Mouse (Mus musculus) spleen, adult 18-20 months (tissue): ENCODE results near the gene Ncbp1.
A peak's percentile ranks its signal among the peaks of the same experiment; 100 is the strongest.

ENCODE experiments used
- DNase-seq, 2 experiments: peaks; one replicate each; pipeline ENCODE4 v3.0.0; 2022; ENCODE audit warnings: mixed read lengths in 2 of 2

The Ncbp1 gene

DNA sequence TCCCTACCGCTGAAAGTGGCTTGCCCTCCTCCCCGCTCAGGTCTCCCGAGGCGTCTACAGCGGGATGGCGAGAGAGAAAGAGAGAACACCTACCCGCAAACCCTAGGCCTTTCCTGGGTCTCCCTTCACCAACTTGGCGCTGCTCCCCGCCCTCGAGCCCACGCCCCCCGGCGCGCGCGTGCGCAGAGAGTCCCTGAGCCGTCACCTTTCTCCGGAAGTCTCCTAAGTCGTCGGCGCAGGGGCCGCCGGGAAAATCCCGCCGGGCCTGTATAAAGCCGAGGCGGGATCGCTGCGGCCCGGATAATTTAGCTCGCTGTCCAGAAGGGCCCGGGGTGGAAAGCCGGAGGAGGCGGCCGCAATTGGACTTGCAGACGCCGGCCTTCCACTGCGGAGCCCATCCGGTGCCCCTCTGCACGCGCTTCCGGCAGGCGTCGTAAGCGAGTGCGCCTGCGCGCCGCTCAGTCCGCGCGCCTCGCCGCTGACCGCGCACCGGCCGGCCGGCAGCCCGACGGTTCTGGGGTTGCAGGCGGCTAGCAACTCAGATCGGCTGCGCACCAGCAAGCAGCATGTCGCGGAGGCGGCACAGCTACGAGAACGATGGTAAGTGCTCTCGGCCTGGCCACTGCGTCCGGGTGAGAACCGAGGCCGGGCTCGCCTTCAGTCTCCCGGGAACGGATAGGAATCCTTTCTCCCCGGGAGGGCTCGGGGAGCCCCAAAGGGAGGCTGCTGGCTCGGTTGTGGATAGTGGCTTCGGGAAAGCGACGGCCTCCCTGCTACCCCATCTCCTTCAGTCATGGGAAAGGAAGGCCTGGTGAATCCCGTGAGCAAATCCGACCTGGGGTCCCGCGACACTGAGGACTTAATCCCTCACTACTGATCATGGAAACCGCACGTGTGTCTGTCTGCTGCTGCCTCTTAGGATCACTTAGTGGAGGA lies at the start of gene Ncbp1, which contains the start of gene Tstd2:
TSS of gene Ncbp1 (plus strand) at position 327 of the 936 bp plus-strand sequence.
TSS of gene Tstd2 (minus strand) at position 408 of the 936 bp plus-strand sequence.
- peak; percentile 84 to 92 for DNase-seq

DNA sequence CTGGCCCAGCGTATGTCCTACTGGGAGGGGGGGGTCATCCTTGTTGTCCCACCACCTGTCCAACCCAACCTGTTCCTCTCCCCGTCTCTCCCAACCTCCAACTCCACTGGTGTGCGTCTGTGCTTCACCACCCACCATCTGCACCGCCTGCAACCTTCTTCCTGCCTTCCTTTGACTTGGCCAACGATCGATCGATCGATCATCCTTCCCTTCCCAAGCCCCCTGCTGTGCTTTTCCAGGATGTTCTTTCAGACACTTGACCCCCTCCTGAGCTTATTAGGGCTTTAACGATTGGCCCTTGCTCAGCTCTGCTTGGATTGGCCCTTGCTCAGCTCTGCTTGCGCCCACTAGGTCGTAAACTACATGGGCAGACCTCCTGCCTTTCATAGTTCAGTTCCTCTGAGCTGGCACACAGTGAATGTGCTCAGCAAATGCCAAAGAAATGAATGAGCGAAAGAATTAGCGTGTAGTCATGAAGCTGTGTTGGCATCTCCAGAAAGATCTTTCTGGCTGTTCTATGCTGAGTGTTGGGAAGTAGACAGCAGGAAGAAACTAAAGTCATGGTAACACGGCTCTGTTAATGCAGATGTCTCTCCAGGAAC lies 48.8 kb upstream of the Ncbp1 start:
- DNase-seq, result no peak

DNA sequence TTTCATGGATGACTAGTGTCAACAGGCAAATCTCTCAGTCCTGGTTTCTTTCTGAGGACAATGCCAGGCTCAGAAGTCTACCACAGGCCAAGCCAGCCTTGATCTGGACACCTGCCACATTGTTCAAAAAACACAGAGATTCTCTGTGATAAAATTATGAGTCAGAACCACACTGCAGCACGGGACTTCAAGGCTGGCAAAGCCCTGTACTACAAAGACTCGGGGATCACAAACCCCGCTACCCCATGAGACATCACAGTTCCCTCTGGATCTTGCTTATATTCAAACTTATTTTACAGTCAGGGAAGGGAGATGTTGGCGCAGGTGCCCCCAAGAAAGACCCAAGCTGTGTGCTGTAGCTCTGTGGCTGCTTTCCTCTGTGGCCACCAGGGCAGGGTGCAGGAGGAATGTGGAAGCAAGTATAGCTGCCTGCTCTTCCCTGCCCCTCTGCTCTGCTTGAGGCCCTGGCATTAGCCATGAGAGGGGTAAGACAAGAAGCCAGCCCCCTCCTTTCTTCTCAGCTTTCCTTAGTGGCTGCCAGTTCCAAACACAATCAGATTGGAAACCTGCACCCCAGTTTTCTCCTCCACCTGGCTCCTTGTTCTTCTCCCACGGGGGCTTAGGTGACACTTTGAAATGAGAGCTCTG lies 45.9 kb upstream of the Ncbp1 start:
- no peak for DNase-seq

DNA sequence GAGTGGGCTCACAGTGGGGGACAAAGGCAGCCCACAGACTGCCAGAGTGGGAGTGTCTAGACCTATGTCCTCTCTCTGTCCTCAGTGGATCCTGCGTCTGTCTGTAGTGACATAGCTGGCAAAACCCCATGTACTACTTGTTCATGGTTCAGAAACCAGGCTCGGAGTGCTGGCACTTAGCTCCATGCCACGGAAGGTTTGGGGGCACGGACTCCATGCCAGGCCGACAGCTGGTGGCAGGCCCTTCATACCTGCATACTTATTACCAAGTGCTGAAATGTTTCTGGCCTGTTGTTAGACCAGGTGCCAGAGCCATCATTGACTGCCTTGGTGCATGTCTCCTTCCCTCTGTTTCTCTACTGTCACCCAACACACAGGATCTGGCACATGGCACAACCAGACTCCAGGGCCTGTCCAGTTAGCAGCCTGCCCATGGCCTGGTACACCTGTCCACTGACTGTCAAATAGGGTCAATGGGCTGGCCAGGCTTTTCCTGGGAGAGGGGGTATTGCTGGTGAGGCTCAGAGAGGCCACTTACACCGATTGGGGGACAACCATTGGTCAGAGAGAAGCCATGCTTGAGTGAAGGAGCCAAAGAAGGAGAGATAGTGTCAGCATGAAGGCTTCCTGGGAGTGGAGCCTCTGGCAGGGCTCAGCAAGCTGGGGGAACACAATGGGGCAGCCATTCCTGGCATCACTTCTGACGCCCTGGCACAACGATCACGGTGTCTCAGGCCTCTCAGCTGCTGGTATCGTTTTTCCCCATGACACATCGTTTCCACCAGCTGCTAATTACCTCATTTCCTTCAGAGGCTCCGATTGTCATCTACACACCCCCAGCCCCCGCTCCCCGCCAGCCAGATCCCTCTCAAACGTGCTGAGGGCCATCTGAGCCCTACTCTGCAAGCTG lies 43.2 kb upstream of the Ncbp1 start:
- DNase-seq, result no peak

DNA sequence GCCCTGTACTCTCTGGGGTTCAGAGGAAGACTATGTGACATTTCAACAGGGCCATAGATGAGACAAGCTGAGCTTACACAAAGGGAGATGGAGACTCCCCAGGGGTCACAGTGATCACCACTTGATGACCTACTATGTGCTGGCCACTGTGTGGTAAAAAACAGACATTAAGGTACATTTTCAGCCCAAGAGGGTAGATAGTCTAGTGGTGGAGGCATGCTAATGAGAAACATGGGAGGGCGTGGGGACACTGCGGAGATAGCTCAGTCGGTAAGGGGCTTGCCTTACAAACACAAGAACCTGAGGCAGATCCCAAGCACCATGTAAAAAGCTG lies 42.6 kb upstream of the Ncbp1 start:
- DNase-seq, result no peak

DNA sequence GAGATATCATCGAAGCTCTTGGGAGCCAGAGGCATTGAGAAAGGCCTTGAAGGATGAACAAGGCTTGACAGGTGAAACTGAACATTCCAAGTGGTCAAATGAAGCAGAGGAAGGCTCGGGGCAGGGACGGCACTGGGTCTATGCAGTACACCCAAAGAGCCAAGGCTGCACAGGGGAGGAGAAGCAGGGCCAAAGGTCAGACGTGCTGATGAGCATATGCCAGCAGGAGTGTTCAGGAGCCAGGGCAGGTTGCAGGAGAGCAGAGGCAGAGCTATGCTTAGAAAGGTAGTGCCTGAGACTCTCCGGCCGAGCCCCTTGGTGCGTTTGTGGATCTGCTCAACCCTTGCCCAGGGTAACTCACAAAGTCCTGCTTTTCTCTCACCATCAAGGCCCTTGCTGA lies 41.9 kb upstream of the Ncbp1 start:
- no peak for DNase-seq

DNA sequence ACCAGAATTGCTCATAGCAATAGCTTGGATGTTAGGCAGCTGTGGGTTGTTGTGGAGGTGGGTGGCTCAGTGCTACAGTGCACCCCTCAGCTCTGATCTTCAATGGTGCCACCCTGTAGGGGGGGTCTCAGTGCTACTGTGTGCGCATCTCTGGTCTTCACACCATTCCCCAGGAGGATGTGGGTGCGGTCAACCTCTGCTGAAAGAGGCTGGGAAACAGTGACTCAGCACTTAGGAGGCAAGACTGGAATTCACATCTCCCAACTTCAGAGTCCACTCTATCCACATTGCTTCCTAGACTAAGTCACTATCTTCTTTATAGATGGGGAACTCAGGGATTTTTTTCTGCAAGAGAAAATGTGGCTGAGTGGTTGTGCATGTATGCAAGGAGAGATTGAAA lies 40.8 kb upstream of the Ncbp1 start:
- no peak for DNase-seq

DNA sequence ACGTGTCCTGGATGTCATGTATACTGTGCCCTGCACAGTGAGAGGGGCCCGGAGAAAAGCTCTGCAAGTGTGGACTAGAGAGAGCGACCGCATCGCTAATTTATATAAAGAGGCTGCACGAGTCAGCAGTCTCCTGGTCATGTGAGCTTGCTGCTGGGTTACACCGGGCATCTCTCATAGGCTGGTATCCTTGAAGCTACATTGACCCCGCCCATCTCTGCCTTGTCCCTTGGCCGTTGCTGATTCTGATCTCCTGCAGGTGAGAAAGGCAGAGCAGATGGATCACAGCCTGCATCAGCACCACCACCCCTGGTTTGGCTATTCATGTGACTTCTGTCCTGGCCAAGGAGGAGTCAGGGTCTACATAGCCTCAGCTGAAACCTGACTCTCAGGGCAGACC lies 39.3 kb upstream of the Ncbp1 start:
- DNase-seq, result no peak

DNA sequence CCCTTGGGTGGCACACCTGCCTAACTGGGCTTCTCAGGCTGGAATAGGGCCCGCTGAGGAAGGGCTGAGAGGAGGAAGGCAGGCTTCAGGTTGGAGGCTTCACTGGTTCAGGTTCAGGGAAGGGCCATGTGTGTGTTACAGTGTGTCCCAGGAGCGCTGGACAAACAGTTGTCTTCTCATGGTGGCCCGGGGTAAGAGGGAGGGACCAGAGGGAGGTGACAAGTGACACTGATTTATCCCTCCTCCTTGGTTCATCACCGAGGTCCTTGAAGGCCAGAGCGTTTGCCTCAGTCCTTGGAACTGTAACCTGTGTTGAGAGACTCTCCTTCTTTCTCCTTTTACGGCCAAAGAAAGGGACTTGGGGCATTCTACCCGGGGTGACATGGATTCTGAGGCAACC lies 37.9 kb upstream of the Ncbp1 start:
- DNase-seq, result no peak

DNA sequence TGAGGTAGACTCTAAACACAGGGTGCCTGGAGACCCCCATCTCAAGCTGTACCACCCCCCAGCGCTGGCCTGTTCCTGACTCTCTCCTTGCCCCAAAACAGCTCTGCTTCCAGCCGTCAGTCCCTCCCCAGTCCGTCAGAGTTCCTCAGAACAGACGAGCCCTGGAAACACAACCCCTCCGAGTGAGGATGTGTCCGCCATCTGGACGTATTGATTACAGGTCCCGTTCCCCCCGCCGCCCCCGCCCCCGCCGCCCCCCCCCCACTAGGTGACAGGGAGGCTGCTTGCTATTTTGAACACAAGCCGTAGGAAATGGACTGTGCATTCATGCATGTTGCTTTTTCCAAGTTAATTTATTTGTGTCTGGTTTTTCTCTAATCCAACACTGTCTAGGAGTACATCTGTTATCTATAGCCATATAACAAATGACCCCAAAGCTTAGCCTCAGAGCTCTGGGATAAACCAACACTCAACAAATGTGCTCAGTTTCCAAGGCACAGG lies 37.2 kb upstream of the Ncbp1 start:
- no peak for DNase-seq

DNA sequence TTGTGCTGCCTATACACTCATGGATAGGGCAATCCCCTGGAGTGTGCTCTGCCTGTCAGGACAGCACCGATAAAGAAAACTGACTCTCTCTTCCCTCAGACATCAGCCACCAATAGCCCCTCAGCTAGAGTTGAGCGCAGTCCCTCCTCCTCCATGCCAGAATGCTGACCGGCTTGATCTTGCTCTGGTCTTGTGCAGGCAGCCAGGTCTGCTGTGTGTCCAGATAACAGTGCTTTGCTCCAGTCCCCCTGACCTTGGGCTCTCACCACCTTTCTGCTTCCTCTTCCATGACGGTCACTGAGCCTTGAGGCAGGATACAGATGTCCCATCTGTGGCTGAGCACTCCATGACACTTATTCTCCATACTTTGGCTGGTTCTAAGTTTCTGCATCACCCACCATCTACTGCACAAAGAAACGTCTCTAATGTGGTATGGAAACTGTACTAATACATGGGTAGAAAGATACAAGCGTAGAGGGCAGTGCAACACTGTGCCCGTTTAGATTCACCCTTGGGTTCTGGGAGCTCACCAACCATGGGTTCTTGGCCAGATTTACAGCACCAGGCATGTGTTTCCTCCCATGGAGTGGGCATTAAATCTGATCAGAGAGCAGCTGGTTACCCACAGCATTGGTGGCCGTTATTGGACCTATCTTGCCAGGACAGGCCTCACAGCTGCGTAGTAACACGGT lies 36.2 kb upstream of the Ncbp1 start:
- DNase-seq, result no peak

DNA sequence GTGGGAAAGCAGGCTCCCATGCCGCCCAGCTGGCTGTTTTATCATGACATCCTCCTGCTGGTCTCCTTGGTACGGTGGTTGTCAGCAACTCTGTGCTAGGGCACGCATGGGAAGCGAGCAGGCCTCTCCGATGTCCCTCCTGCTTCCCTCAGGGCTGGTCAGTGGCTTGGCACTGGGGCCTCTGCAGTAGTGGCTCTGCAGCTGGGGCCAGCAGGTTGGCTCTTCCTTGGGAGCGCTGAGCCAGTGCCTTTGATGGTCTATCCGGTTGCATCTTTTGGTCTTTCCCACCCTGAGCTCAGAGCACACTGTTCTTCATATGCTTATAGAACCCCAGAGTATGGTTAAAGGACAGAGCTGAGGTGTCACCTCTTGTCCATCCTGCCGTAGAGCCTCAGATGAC lies 28.3 kb upstream of the Ncbp1 start:
- no peak for DNase-seq

DNA sequence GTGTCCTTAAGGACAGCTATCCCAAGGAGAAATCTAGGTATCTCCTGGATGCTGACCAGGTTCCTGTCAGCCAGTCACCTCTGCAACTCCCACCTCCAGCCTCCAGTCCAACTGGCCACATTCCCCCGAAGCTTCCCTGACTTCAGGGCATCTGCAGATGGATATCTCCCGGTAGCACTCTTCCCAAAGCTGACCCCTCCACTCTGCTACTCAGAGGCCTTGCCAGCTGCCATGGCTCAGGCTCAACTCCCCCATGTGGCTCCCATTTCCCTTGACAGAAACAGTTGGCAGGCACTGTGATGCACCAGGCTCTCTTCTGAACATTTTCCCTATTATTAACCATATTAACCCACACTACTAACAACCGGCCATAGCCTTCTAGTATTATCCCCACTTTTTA lies 27.1 kb upstream of the Ncbp1 start:
- DNase-seq, result no peak

DNA sequence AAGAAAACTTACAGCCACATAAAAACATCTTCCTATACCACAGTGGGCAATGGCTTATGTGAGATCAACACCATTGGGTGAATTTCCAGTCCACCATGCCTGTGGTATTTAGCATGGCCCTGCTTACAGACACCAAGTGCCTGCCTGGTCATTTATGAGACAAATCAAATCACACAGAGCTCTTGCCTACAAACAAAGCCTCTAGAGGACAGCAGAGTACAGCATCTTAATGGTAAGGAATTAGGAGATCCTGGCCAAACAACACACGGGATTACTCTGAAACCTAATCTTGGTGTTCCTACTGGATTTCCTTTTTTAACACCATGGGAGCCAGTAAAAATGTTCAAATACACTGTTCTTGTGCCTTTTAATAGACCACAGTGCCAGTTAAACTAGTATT lies 23.1 kb upstream of the Ncbp1 start:
- no peak for DNase-seq

DNA sequence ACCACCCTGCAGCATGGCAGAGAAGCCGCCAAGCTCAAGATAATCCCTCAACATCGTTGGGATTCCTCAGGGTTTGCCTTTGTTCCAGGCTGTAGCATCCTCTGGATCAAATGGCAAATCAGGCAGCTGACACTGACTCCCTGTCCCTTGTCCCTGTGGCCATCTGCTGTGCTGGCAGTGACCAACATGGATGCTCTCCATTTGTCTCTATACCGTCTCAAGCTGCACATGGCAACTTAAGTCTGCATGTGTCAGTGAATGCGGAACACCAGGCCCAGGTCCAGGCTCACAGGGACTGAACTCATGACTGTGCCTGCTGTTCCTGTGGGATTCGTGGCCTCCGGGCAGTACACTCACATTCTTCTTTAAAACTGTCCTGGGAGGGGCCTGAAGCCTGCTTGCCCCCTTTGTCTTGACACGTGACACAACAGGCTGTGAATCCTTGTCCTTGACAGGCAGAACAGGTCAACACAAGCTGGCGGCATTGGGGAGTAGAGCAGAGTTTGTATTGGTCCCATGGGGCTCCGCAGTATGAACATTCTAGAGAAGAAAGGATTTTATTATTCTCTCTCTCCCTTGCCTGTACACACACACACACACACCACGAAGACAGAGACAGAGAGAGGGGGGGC lies 21.8 kb upstream of the Ncbp1 start:
- no peak for DNase-seq

DNA sequence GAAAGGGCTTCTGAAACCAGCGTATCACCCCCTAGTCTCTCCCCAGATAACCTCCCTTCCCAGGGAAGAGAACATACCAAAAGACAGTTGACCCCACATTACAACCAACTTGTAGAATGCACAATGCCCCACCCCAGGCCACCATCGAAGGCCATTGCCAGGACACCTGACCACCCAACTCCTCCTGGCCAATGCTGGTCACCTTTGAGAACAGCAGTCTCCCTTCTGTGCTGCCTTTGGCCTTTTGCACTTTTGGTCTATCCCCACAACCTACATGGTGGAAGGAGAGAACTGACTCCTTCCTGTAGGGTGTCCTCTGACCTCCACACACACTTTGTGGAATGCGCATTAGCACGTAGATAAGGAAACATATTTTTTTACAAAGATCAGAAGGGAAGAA lies 20.9 kb upstream of the Ncbp1 start:
- DNase-seq, result no peak

DNA sequence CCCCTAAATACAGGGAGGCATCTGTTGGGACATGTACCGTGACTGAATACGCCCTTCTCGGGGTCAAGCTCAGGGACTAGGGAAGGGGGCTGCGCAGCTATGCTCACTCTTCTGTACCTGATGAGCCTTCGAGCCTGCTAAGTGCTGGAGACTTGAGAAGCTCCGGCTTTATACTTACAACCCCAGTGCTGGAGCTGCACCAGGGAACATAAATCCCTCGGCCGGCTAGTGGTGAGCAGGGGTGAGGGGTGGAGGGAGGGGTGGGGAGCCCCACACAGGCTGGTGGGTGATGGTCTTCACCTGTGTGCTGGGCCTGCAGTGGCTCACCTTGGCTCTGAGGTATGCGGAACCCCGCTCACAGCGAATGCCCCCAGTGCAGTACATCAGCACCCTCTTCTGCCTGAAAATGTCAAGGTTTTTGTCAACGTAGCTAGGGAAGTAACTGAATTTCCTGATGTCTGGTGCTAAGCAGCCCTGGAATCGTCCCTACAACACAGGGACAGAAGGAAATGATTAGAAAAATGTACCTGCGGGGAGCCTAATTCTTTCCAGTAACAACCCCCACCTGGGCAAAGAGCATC lies 18.8 kb upstream of the Ncbp1 start:
- DNase-seq, result no peak

DNA sequence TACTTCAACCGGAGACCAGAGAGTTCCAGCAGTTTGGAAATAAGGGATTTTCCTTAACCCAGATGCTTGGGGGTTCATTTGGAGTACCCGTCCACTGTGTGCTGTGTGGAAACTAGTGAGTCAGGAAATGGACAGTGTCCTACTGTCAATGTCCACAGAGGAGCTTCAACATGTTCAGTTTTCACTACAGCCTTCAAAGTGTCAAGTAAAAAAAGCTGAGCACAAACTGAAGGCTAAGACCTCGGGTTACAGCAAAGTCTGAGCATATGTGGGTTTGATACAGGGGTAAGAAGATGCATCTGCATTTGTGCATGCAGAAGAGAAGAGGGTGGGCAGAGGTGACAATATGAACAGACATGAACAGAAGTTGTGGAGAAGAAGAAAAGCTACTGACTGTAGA lies 17.6 kb upstream of the Ncbp1 start:
- DNase-seq, result no peak

DNA sequence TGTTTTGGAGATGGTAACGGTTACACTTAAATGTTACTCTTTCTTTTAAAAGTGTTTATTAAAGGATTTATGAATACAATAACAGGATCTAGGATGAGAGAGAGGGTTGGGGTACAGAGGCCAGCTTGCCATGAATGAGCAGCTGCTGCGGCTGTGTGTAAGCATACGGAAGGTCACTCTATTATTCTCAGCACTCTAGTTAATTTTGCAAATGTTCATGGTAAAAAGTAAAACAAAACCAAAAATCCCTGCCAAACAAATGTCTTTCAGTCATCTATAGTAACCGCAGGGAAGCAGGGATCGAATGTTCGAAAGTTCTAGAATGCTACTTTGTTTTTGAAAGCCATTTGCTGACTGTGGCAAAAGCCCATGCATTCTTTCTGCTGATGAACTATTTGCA lies 15.1 kb upstream of the Ncbp1 start:
- DNase-seq, result no peak

DNA sequence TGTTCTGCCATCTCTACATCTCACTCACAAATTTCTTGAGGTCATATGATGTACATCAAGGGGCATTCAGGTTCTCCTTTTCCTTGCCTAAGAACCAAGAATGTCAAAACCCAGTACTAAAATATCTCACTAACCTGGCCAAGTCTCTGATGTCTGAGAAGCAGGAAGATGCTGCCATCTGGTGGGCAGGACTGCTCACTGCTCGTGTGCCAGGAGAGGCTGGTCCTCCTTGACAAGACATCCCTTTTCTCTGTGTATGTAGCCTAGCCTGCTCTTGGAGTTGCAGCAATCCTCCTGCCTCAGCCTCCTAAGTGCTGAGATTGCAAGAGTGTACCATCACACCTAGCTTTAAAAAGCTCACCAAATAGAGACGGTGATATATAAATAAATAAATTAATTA lies 11.9 kb upstream of the Ncbp1 start:
- peak; percentile 18 to 61 for DNase-seq

DNA sequence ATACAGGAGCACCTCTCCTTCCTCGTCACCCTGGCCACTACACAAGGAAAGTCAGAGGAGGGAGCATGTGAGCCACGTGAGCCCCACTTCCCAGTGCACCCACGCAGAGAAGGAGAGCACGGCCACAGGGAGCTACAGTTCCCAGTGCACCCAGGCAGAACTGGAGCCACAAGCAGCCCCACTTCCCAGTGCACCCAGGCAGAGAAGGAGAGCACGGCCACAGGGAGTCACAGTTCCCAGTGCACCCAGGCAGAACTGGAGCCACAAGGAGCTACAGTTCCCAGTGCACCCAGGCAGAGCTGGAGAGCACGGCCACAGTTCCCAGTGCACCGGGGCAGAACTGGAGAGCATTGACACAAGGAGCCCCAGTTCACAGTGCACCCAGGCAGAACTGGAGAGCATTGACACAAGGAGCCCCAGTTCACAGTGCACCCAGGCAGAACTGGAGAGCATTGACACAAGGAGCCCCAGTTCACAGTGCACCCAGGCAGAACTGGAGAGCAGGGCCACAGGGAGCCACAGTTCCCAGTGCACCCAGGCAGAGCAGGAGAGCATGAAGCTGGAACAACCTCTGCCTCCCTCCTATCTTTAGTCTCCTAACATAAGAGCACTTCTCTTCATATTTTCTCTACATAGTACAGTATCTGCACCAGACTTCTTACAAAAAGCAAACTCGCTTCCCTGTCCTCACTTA lies 9.0 kb upstream of the Ncbp1 start:
- no peak for DNase-seq
